In genomic region chr3:145922019-145922854, GRCm38 (mm10) we compare ENCODE assay signal across 8 mouse cellular contexts. TPM values are rescaled to one million over a fixed set of nuclear protein-coding genes. Genes with fewer than 3 reads are reported as not detected.
A peak's percentile ranks its signal among the peaks of the same experiment; 100 is the strongest.
DNase-seq lines count a peak whose midpoint lies in the region; ATAC-seq and TF ChIP-seq lines count a peak whose summit lies in the region.

Bcl10 (plus strand) TSS chr3:145922804.

- H3K27ac ChIP-seq in heart, embryonic 10.5 days: peak within 1 kb of the TSS; percentile 96
- no peak within 1 kb of the TSS for H3K27ac ChIP-seq in midbrain, postnatal 0 days (ENCODE audit: low read depth, low read length)

- H3K9ac ChIP-seq in midbrain, postnatal 0 days (replicated peaks; ENCODE audit: low read length, poor library complexity, severe bottlenecking): 0 out of 2 replicates have a peak within 1 kb of the TSS, but pooled peaks have one; percentile 29

- H3K4me1 ChIP-seq in heart, embryonic 10.5 days: peaks cover 29% of the 10 kb centered on the region; the same call in 1 of the 2 replicates
- H3K4me1 ChIP-seq in midbrain, postnatal 0 days (ENCODE audit: insufficient read depth, low read length): peaks cover 7% of the 10 kb centered on the region; the same call in 1 of the 2 replicates

- no peaks in the 10 kb centered on the region for H3K27me3 ChIP-seq in heart, embryonic 10.5 days (ENCODE audit: insufficient read depth, poor library complexity, severe bottlenecking)
- no peaks in the 10 kb centered on the region for H3K27me3 ChIP-seq in midbrain, postnatal 0 days (ENCODE audit: insufficient read depth, low read length)

- ATAC-seq in midbrain, postnatal 0 days (ENCODE audit: low FRiP score): no peak

- no peaks in the 10 kb centered on the region for H3K9me3 ChIP-seq in heart, embryonic 10.5 days
- H3K9me3 ChIP-seq in midbrain, postnatal 0 days (ENCODE audit: low read length): peaks cover 5% of the 10 kb centered on the region; the same call in 1 of the 2 replicates

- no peak for DNase-seq in layer of hippocampus, adult 18-20 months (ENCODE audit: low spot score in 2 of 2)
- DNase-seq in layer of hippocampus, adult 9-11 months: no peak
- no peak for DNase-seq in adrenal gland, postnatal 14 days
- DNase-seq in heart, embryonic 10.5 days (ENCODE audit: low spot score): no peak
- no peak for DNase-seq in layer of hippocampus, postnatal 36 days
- no peak for DNase-seq in midbrain, postnatal 0 days (ENCODE audit: low spot score)
- DNase-seq in retina, postnatal 1 day: no peak
- DNase-seq in right cerebral cortex, postnatal 25 days: no peak

- TF ChIP-seq CTCF in midbrain, postnatal 0 days (IDR thresholded peaks at IDR 0.05): no peak

- no peaks in the 10 kb centered on the region for H3K36me3 ChIP-seq in heart, embryonic 10.5 days
- H3K36me3 ChIP-seq in midbrain, postnatal 0 days (ENCODE audit: insufficient read depth, low read length): no peaks in the 10 kb centered on the region

- peak within 1 kb of the TSS; percentile 91 for H3K4me3 ChIP-seq in heart, embryonic 10.5 days
- H3K4me3 ChIP-seq in midbrain, postnatal 0 days (ENCODE audit: low read depth, low read length): peak within 1 kb of the TSS; percentile 85

- WGBS in heart, embryonic 10.5 days: 25% methylated on average over 11 of the region's 11 CpGs
- 34% methylated on average over 11 of the region's 11 CpGs for WGBS in midbrain, postnatal 0 days

- H3K4me2 ChIP-seq in midbrain, postnatal 0 days (ENCODE audit: low read depth, low read length, poor library complexity, severe bottlenecking): peak within 1 kb of the TSS; percentile 50

RNA-seq across cellular contexts. Expression of gene Bcl10, which starts in this region (rescaled TPM):
- total RNA-seq in layer of hippocampus, adult 18-20 months (2021): 10 to 100 TPM; 13.0 to 13.7 TPM
- 25.7 and 26.0 TPM in 2 replicates for total RNA-seq in adrenal gland, postnatal 14 days (2021)
- polyA plus RNA-seq in heart, embryonic 10.5 days (2016; fragmentation: Nextera tagmentation; extraction: Ambion mirVana): 39.1 and 41.1 TPM in 2 replicates
- 10 to 100 TPM; 12.0 to 12.8 TPM for total RNA-seq in layer of hippocampus, postnatal 36 days (2021)
- 19.4 and 29.4 TPM in 2 replicates for total RNA-seq in midbrain, postnatal 0 days (2014; rRNA removed)
- polyA plus RNA-seq in midbrain, postnatal 0 days (2015; fragmentation: Nextera tagmentation; extraction: Ambion mirVana): 33.2 and 33.3 TPM in 2 replicates
